Mouse (Mus musculus) ES-E14 (cell line): Measurements from ENCODE around the gene Men1.

Source experiments
- CHD2 ChIP-seq: IDR thresholded peaks from 2 replicates; pipeline ENCODE4 v1.6.1; 2014; ENCODE audit warnings: mild to moderate bottlenecking, low read depth, low read length, inconsistent platforms
- HCFC1 ChIP-seq: IDR thresholded peaks from 2 replicates; pipeline ENCODE4 v1.6.1; 2012; ENCODE audit warnings: low read length, inconsistent platforms, borderline replicate concordance; ENCODE audit not compliant: insufficient read depth
- ZC3H11A ChIP-seq: IDR thresholded peaks from 2 replicates; pipeline ENCODE4 v1.6.1; 2012; ENCODE audit warnings: low read depth, mild to moderate bottlenecking, inconsistent platforms, low read length, borderline replicate concordance
- ZNF384 ChIP-seq: IDR thresholded peaks from 2 replicates; pipeline ENCODE4 v1.6.1; 2012; ENCODE audit warnings: low read depth, low read length, inconsistent platforms

- TF ChIP-seq CHD2, result no peak
- no peak for TF ChIP-seq ZC3H11A
- no peak for TF ChIP-seq HCFC1
- no peak for TF ChIP-seq ZNF384
Measured at GRCm38 (mm10) chr19:6354030-6354429, 19.3 kb downstream of the Men1 start.
